Mouse (Mus musculus) layer of hippocampus, adult 8-10 months (tissue): ENCODE data around the gene Ttc21a. TPM values are rescaled to one million over a fixed set of nuclear protein-coding genes. Genes with fewer than 3 reads are reported as not detected.

Source experiments
- DNase-seq, 2 experiments: peaks; one replicate each; pipeline ENCODE4 v3.0.0; 2022; ENCODE audit warnings: low spot score in 2 of 2
- total RNA-seq, 4 experiments: library from RNA; stranded (reverse); gene quantifications; 2 replicates each; pipeline ENCODE4 v1.2.4; 2022

The Ttc21a gene
- total RNA-seq, 4 experiments from 2014 or later: 1.2 to 2.8 (median 1.4) TPM

DNA sequence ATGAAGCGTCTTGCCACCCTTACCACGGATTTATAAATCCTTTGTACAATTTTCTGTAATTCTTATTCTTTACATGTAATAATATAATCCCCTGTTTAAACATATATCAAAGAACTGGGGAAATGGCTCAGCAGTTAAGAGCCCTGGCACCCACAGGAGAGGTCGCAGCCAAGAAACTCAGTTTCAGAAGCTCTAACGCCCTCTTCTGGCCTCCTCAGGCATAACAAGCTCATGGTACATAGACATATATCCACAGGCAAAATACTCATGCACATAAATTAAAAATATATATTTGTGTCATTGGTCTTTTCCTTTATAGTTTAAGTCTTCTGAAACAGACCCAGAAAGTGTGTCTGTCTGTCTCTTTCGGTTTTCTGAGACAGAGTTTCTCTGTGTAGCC is 37.2 kb downstream of the Ttc21a start:
- DNase-seq: no peak

DNA sequence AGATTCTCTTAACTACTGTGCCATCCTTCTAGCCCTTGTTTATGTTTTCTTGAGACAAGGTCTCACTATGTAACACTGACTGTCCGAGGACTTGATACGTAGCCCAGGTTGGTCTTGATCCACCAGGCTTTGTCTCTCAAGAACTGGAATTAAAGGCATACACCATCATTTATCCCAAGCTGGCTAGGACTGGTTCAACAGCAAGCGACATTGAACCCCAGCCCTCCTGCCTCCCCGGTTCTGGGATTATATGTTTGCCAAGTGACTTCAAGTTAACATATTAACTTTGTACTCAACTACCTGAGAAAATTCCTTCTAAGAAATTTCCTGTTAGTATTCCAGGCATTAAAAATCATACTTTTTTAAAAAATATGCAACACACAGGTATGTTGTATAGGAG is 37.9 kb downstream of the Ttc21a start:
- DNase-seq: no peak

- no peak for DNase-seq
Observed at GRCm38 (mm10) chr9:119976704-119977556, 39.5 kb downstream of the Ttc21a start.

- DNase-seq: peak in 1 of 2 experiments; percentile 63
Observed at GRCm38 (mm10) chr9:119977557-119978060, 40.2 kb downstream of the Ttc21a start.

GRCm38 (mm10) chr9:119978151-119978810 is 40.9 kb downstream of the Ttc21a start:
- no peak for DNase-seq

DNA sequence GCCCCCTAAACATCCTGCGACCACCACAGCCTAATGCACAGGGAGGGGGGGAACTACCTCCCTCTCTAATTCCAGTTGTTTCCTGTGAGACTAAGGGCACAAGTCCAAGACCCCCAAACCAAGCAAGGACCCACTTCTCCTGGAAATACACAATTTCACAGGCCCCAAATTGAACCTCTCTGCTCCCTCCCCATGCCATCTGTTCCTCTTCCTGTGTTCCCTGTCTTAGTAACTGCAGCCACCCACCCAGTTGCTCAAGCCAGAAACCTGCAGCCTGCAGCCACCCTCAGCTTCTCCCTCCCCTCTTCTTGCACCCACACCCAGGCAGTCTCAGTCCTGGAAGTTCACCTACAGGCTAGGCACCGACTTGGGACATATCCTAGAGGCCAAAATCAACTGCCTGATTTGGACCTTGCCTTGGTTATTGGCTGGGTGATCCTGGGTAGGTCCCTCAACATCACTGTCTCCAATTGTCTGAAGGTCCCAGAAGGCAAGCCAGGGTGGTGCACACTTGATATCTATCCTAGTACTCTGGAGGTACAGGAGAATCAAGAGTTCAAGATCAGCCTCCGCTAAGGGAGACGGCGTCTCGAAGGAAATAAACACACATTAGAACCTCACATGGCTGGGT is 41.5 kb downstream of the Ttc21a start:
- peak; percentile 62 to 73 for DNase-seq

GRCm38 (mm10) chr9:119979749-119980148 is 42.3 kb downstream of the Ttc21a start:
- DNase-seq: no peak

GRCm38 (mm10) chr9:119980770-119981182 is 43.4 kb downstream of the Ttc21a start:
- DNase-seq: no peak

DNA sequence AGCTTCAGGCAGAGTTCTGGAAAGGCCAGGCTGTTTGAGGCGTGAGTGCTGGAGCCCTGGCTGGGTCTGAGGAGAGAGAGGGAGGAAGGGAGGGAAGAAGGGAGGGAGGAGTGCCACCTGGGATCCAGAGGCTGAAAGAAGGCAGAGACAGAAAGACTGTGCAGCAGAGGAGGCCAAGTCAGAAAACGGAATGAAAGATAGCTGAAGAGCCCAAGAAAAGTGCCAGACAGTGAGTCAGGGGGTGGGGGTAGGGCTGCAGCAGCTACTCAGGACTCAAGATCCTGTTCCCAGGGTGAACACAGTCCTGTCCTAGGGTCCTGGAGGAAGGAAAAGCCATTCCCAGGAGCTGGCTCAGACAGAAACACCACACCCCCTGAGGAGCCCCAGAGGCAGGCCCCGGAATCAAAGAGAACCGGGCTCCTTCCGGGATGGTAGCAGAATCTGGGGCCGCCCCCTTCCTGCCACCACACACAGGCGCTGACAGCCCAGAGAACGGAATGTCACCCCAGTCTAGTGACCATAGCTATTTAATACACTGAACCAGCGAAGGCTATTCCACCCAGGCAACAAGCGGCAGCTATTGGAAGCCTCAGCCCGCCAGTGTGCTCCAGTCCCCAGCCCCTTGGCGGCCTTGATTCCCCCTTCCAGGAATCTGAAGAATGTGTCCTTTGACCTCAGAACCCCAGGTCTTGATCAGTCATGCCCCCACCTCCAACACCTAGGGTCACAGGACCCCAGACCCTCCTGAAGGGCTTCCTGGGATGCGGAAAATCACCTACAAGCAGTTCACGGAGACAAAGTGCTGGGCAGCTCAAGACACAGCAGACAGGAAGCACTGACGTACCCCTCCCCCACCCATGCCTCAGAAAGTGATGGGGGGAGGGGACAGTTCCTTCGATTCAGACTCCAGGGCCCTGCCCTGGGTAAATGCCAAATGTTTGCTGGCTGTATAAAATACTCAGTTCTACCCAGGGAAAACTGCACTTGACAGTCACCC is 44.1 kb downstream of the Ttc21a start:
- no peak for DNase-seq

GRCm38 (mm10) chr9:119982241-119982811 is 44.9 kb downstream of the Ttc21a start:
- no peak for DNase-seq

DNA sequence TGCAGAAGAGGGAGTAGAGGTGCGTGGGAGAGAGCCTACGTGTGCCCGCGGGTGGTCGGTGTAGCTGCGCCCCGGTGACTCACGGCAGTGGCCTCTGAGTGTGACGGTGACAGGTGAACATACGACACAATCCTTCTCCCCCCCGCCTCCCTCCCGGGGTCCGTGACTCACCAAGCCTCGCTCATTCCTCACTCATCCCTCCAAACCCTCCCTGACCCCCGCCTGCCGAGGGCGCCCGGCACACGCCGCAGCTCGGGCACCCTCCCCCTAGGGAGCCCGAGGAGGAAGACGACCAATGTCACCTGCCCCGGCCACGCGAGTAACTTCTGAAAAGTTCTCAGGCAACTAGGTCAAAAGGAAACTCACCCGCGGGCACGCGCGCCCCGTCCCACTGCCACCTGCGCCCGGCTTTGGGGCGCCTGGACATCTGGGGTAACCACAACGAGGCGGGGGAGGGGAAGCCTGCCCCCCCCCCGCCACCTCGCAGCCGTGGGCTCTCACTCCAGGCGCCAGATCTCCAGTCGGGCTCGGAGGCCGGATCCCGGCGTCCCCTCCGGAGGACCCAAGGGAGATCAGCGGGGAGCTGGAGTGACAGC is 45.6 kb downstream of the Ttc21a start:
- DNase-seq: no peak

DNA sequence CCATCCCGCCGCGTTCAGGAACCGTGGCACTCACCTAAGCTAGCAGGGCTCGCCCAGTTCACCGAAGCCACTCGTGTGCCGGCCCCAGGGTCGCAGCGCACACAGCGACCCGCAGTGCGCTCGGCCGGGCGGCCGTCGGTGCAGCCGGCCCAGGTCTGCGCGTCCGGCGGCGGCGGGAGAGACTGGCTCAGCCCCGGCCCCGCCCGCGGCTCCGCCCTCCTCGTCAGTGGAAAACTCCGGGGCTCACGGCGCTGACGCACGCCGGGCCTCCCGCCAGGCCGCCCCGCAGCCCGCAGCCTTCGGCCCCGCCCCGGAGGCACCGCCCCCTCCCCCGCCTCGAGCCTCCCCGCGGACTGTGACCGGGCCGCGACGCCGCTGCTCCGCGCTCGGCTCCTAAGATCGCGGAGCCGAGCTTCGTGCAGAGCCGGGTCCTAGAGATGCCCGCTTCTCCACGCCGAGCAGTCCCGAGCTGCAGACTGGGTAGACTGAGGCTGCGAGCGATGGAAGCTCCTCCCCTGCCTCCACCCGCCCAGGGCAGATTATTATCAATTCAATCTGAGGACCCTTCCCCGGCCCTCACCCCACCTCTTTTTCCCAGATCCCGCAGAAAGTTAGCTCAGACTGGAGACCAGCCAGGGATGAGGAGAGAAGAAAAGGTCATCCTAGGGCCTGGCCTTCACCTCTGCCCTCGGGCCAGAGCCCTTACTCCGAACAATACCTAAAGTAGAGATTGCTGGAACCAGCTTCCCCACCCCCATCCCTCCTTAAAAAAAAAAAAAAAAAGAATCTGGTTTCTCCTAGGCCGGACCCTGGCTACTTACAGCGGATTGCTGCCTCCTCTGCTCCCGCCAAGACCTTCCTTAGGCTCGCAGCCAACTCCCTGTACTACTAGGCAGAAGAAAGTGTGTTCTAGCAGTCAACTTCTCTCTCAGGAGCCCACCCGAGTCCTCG is 46.5 kb downstream of the Ttc21a start:
- DNase-seq: peak; percentile 69 to 84

DNA sequence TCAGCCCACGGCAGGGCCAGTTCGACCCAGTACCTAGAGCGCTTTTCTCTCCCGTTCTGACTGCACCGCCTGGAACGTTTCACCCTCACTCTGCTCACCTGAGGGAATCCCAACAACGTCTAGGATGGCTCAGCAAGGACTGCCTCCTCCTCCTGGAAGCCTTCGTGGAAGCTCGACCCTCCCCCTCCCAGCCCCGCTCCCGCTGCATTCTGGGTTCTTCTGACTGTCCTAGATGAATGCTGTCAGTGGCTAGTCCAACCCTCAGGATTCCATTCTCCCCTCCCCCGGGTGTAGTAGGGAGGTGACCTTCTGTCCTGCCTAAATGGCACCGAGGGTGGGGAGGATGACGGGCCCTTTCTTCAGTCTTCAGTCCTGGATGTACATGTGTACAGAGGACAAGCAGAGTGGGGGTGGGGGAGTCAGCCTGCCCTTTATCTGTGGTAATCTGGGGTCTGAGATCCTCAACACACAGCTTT is 47.2 kb downstream of the Ttc21a start, which contains the start of gene Csrnp1:
TSS of gene Csrnp1 (minus strand) at position 123 of the 476 bp plus-strand sequence.
- DNase-seq: no peak

DNA sequence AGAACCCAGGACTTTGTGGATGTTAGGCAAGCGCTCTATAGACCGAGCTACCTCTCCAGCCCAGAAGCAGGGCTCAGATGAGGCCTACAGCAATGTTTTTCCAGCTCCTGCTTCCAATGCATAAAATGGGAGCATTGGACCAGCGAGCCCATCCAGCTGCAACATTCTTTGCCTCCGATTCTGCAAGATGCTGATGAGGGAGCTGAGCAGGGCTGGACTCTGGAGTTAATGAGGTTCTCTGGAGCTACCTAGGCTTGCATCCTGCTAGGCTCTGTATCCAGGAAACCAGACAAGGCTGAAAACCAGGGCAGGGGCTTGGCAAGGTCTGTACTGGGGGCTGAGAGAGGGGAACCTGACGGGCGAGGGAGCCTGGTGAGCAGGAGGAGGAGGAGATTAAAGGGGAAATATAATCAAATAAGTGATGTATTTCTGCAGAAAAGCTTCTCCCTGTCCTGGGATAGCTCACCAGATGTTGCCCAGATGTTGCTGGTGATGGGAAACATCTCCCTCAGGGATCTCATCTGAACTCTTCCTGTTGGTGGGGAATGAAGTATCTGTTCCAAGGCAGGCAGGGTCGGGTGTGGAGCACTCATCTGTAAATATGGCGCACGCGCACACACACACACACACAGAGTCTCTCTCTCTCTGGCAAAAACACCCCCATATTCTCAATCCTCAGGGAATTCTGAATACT is 48.6 kb downstream of the Ttc21a start:
- no peak for DNase-seq

GRCm38 (mm10) chr9:119988304-119988703 is 50.9 kb downstream of the Ttc21a start:
- DNase-seq: no peak

GRCm38 (mm10) chr9:119991310-119991709 is 53.9 kb downstream of the Ttc21a start:
- no peak for DNase-seq

- DNase-seq: no peak
Observed at GRCm38 (mm10) chr9:119993092-119993844, 55.9 kb downstream of the Ttc21a start.
